Mouse (Mus musculus): ENCODE data around the gene Pcif1. TPM values are rescaled to one million over a fixed set of nuclear protein-coding genes. Genes with fewer than 3 reads are reported as not detected.

Pcif1 gene
- total RNA-seq, 1 experiment from 2014 or later: 23.4 TPM

DNA sequence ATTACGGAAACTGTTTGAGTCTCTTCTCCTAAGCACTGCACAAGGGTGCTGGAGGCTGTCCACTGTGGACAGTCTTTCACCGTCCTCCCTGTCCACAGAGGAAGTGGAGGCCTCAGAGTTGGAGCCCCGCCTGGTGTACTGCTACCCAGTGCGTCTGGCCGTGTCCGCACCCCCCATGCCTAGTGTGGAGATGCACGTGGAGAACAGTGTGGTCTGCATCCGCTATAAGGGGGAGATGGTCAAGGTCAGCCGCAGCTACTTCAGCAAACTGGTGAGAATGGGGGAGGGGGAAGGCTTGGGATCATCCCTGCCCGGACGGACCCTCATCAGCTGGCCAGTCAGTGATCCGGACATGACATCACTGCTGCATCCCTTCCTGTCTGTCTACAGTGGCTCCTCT is 9.9 kb downstream of the Pcif1 start:
- ATAC-seq (replicated peaks in 1 of 2; ENCODE audit: insufficient read depth in 1 of 2, low FRiP score in 2 of 2, low TSS enrichment in 1 of 2, low read depth in 1 of 2, poor library complexity in 2 of 2, severe bottlenecking in 2 of 2): no peak

DNA sequence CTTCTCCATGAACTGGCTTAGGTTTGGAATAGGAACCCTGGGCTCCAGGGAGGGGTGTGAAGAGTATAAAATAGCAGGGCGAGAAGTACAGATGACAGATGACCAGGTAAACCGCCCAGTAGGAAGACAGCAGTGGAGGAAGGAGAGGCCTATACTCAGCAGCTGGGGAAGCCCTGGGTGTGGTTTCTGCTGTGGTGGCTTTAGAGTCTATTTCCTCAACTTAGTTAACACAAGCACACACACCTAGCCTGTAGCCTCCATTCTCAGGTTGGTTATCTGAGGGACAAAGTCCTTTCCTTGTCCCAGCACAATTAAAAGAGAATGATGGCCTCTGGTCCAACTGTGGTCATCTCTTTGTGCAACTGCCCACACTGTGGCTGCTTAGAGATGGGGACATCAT is 10.9 kb downstream of the Pcif1 start:
- no peak for ATAC-seq (replicated peaks in 1 of 2; ENCODE audit: insufficient read depth in 1 of 2, low FRiP score in 2 of 2, low TSS enrichment in 1 of 2, low read depth in 1 of 2, poor library complexity in 2 of 2, severe bottlenecking in 2 of 2)

DNA sequence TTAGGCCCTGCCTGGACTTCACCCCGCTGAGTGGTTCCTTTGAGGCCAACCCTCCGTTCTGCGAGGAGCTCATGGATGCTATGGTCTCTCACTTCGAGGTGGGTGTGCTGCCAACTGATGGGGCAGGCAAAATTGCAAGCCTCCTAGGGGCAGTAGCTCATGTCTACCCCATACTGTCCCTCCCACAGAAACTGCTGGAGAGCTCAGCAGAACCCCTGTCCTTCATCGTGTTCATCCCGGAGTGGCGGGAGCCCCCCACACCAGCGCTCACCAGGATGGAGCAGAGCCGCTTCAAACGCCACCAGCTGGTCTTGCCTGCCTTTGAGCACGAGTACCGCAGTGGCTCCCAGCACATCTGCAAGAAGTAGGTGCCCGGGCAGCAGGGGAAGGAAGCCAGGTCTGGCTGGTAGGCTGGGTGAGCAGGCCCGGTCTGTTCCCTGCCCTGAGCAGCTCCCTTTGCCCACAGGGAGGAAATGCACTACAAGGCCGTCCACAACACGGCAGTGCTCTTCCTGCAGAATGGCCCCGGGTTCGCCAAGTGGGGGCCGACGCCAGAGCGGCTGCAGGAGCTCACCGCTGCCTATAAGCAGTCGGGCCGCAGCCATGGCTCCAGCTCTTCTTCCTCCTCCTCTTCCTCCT is 11.4 kb downstream of the Pcif1 start:
- no peak for ATAC-seq (replicated peaks in 1 of 2; ENCODE audit: insufficient read depth in 1 of 2, low FRiP score in 2 of 2, low TSS enrichment in 1 of 2, low read depth in 1 of 2, poor library complexity in 2 of 2, severe bottlenecking in 2 of 2)

DNA sequence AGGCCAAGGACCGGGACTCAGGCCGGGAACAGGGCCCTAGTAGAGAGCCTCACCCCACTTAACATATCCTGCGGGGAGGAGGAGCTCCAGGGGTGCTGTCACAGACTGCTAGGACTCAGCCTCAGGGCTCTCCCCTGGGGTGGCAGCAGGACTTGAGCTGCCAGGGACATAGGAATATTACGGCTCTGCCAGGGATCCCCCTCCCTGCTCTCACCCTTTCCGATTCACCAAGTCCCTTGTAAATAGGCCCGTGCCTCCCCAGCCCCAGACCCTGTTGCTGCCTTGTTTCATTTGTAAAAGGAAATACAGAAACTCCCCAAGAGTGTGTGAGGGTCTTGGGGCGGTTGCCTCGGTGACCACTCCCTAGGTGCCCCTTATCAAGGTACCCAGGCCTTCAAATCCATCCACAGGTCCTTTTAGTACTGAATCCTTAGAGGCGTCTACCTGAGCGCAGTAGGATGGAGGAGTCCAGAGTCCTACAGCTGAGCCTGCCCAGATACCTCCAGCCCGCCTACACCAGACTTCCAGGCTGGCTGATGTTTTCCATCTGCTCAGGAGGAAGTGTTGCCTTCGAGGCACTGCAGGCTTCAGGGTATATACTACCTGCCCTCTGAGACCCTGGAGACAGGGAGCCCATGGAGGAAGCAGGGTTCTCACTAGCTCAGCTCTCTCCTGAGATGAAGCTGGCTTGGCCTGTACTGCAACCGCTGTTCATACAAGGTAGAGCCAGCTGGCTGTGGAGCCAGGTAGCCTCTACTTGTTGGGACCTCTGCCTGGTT is 12.1 kb downstream of the Pcif1 start:
- no peak for ATAC-seq (replicated peaks in 1 of 2; ENCODE audit: insufficient read depth in 1 of 2, low FRiP score in 2 of 2, low TSS enrichment in 1 of 2, low read depth in 1 of 2, poor library complexity in 2 of 2, severe bottlenecking in 2 of 2)

DNA sequence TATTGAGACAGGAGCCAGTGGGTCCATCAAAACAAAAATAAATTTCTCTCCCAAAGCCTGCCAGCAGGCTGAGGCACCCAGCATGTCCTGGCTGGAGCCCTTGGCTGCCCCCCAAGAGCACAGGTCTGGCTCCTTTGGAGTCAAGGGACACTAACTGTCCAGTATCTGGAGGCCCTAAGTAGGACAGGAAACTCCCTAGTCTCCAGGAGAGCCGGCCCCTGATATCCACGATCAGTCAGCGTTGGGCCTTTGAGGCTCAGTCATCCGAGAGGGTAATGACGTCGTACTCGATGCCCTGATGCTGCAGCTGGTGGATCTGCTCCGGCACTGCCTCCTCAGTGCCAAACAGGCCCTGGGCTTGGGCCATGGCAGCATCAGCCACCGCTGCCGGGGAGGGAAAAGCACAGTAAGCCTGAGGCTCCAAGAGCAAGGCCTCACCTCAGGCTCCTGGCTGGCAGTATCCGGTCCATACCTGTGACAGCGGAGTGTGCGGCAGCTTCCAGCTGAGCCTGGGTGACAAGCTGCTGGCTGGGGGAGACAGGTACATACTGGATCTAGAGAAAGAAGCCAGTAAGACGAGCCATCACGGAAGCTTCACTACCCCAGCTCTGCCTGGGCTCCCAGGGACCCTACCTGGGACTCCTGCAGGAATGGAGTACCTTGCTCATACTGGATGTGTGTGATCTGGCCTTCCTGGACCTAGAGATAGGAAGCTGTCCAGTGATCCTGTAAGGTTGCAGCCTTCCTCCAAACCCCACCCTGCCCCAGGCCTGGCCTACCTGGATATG is 13.0 kb downstream of the Pcif1 start:
- no peak for ATAC-seq (replicated peaks in 1 of 2; ENCODE audit: insufficient read depth in 1 of 2, low FRiP score in 2 of 2, low TSS enrichment in 1 of 2, low read depth in 1 of 2, poor library complexity in 2 of 2, severe bottlenecking in 2 of 2)

DNA sequence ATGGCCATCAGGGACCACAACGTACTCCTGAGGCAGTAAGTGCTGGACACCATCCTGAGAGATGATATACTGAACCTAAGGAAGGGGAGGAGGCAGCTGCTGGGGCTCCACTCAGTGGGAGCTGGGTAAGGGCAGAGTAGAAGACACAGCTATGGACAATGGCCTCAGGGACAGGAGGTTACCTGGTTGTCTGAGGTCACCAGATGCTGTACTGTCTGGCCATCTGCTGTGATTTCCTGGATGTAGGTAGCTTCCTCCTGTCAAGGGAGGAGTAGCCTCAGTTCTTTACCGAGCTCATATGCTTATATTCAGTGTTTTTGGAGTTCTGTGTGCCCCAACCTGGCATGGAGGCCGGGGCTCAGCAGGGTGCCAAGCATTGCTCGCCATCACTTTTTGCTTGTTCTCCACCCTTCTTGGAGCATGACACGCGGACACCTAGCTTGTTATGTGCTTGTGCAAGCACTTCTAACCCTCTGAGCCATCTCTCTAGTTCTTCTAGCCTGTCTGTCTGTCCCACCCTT is 13.7 kb downstream of the Pcif1 start:
- no peak for ATAC-seq (replicated peaks in 1 of 2; ENCODE audit: insufficient read depth in 1 of 2, low FRiP score in 2 of 2, low TSS enrichment in 1 of 2, low read depth in 1 of 2, poor library complexity in 2 of 2, severe bottlenecking in 2 of 2)

DNA sequence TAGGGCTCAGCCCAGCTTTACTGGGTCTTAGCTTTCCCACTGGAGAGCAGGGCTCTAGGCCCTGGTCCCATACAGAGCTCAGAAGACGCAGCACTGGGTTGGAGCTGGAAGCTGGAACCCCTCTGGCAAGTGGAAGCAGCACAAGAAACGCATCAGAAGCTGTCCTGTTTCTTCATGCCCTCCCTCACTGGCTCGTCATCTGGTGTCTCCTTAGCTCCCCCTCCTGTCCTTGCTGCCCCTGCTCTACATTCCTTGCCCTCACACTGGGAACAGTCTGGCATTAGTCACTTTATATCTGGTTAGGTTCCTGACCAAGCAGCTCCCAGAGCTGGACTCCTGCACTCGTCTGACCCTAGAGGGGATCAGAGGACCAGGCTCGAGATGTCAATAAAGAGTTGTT is 14.9 kb downstream of the Pcif1 start:
- no peak for ATAC-seq (replicated peaks in 1 of 2; ENCODE audit: insufficient read depth in 1 of 2, low FRiP score in 2 of 2, low TSS enrichment in 1 of 2, low read depth in 1 of 2, poor library complexity in 2 of 2, severe bottlenecking in 2 of 2)

DNA sequence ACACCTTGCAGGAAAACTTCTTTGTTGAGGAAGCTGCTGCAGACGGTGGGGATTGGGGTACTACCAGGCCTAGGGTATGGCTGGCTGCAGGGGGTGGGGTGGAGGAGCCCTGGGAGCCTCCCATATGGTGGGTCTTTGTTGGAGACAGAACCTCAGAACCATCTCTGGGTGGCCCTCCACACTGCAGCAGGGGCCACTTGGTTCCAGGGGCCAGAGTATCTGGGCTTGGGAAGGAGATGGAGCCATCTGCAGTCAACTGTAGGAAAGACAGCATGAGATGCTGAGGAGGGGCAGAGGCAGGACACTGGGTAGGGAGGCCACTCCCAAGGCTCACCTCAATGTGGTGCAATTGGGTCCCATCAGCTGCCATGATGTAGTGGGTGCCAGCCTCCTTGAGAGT is 15.5 kb downstream of the Pcif1 start:
- no peak for ATAC-seq (replicated peaks in 1 of 2; ENCODE audit: insufficient read depth in 1 of 2, low FRiP score in 2 of 2, low TSS enrichment in 1 of 2, low read depth in 1 of 2, poor library complexity in 2 of 2, severe bottlenecking in 2 of 2)

DNA sequence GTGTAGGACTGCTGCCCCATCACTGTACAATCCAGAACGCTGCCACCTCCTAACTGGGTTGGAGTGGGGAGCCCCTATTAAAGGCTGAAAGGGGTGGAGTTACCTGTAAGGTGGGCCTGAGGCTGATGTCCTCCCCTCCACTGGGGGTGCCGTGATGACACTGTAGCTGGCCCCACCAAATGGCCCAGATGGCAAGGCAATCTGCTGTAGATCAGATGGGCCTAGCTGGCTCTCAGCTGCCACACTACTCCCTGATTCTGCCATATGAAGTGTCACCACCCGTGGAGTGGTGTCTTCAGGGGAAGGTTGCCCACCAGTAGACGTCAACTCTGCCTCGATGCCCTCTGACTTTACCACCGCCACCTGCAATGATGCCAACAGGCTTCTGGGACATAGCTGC is 16.8 kb downstream of the Pcif1 start:
- ATAC-seq (replicated peaks in 1 of 2; ENCODE audit: insufficient read depth in 1 of 2, low FRiP score in 2 of 2, low TSS enrichment in 1 of 2, low read depth in 1 of 2, poor library complexity in 2 of 2, severe bottlenecking in 2 of 2): no peak

DNA sequence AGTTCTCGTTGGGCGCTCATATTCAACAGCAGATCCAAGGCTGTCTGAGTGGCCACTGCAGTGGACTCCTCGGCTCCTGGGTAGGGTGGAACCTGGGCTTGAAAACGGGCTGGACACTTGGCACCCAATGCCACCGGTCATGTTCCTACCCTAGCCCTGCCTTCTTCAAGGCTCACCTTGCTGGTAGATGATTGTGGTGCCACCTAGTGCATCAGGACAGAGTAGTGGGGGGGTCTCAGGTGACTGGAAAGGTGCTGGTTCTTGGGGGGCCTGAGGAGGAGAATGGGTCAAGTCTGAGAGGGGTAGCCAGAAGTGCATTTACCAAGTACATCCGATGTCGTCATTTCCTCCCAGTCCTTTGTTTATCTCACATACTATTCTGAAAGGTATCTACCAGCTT is 18.9 kb downstream of the Pcif1 start:
- no peak for ATAC-seq (replicated peaks in 1 of 2; ENCODE audit: insufficient read depth in 1 of 2, low FRiP score in 2 of 2, low TSS enrichment in 1 of 2, low read depth in 1 of 2, poor library complexity in 2 of 2, severe bottlenecking in 2 of 2)

DNA sequence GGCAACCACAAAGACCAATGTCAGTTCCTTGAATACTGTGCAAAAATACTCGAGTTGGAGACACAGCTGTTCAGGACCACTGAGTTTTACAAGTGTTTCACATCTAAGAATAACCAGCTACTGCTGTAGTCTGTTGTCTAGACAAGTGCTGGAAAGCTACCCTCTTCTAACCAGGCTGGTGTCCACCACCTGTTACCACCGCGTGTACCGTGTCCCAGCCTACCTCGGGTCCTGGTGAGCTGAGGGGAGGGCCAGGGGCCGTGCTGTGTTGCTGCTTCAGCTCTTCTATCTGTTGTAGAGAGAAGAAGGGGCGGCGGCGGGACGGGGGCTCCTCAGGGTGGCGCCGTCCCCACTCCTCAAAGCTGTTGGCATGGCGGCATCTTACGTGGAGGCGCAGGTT is 19.9 kb downstream of the Pcif1 start:
- ATAC-seq (replicated peaks in 1 of 2; ENCODE audit: insufficient read depth in 1 of 2, low FRiP score in 2 of 2, low TSS enrichment in 1 of 2, low read depth in 1 of 2, poor library complexity in 2 of 2, severe bottlenecking in 2 of 2): no peak

DNA sequence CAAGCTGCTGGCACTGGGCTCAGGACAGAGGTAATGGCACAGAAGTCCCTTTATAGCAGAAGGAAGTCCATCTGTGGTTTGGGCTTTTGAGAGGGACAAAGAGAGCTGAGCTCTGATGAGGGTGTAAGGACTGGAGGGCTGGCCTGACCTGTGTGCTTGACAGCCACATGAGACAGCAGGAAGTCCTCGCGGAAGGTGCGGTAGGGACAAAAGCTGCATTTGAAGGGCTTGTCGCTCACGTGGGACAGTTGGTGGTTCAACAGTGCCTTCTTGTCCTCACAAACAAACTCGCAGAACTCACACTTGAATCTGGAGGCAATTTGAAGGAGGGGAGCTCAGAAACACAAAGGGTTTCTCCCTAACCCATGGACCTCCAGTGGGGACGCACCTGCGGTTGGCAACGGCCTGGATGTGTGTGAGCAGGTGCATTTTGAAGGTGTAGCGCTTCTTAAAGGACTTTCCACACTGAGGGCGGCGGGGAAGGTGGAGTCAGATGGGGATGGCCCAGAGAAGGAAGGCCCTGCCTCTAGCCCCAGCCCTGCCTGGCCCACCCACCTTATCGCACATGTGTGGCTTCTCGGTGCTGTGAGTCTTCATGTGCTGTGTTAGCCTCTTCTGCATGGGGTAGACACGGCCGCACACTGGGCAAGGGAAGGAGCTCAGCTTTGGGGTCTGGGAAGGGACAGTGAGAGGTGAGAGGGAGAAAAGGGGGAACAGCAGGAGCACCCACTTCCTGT is 20.8 kb downstream of the Pcif1 start:
- ATAC-seq (replicated peaks in 1 of 2; ENCODE audit: insufficient read depth in 1 of 2, low FRiP score in 2 of 2, low TSS enrichment in 1 of 2, low read depth in 1 of 2, poor library complexity in 2 of 2, severe bottlenecking in 2 of 2): no peak

DNA sequence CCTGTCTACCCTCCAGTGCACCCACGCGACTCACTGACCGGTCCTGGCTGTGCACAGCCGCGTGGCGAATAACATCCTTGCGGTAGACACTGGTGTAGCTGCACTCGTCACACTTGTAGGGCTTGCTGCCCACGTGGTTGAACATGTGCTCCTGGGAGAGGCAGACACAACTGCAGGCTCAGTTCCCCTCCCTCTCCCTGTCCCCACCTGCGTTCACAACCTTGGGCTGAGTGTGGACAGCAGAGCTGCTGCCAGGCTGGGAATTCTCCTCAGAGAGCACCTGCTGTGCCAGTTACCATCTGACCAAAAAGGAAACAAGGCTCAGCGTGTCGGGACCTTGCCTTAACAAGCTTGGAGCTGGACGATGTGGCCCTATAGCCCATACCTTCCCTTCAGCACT is 22.3 kb downstream of the Pcif1 start:
- ATAC-seq (replicated peaks in 1 of 2; ENCODE audit: insufficient read depth in 1 of 2, low FRiP score in 2 of 2, low TSS enrichment in 1 of 2, low read depth in 1 of 2, poor library complexity in 2 of 2, severe bottlenecking in 2 of 2): no peak

DNA sequence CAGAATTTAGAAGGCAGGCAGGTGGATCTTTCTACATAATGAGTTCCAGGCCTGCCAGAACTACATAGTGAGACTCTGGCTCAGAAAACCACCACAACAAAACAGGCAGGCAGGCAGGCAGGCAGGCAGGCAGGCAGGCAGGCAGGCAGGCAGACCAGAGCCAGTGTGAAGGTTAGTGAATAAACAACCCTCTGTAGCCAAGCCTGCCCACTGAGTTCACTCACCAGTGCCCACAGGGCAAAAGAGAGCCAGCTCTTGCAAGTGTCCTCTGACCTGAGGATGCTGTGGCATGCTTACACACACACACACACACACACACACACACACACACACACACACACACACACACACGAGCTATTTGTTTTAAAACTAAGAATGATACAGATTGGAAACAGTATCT is 24.4 kb downstream of the Pcif1 start:
- ATAC-seq (replicated peaks in 1 of 2; ENCODE audit: insufficient read depth in 1 of 2, low FRiP score in 2 of 2, low TSS enrichment in 1 of 2, low read depth in 1 of 2, poor library complexity in 2 of 2, severe bottlenecking in 2 of 2): no peak

DNA sequence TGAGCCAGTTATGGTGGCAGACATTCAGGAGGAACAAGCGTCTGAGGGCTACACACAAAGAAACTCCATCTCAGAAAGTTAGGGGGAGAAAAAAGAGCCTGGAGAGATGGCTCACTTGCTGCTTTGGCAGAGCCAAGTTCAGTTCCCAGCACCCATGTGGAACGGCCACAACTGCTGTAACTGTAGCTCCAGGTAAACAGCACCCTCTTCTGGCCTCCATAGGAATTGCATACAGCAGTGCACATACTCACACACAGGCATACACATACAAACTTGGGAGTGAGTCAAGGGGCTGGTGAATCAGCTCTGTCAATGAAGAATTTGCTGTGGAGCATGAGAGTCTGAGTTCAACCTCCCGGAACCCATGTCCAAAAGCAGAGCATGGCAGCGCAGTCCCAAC is 27.0 kb downstream of the Pcif1 start:
- no peak for ATAC-seq (replicated peaks in 1 of 2; ENCODE audit: insufficient read depth in 1 of 2, low FRiP score in 2 of 2, low TSS enrichment in 1 of 2, low read depth in 1 of 2, poor library complexity in 2 of 2, severe bottlenecking in 2 of 2)

DNA sequence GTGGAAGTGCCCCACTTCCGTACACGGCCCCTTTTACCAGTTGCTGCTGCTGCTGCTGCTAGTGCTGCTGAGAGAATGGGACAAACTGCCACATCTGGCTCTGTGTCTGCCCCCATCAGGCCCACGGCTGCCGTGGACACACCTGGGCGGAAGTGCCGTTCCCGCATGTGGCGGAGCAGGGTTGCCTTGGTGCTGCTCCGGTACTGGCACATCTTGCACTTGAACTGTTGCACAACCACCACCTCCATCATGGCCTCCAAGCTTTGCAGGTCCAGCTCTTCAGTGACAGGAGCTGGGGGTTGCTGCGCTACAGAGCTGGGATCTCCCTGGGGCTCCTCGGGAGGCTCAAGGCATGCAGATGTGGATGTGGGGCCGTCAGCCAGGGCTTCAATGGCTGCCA is 28.4 kb downstream of the Pcif1 start:
- ATAC-seq (replicated peaks in 1 of 2; ENCODE audit: insufficient read depth in 1 of 2, low FRiP score in 2 of 2, low TSS enrichment in 1 of 2, low read depth in 1 of 2, poor library complexity in 2 of 2, severe bottlenecking in 2 of 2): no peak

DNA sequence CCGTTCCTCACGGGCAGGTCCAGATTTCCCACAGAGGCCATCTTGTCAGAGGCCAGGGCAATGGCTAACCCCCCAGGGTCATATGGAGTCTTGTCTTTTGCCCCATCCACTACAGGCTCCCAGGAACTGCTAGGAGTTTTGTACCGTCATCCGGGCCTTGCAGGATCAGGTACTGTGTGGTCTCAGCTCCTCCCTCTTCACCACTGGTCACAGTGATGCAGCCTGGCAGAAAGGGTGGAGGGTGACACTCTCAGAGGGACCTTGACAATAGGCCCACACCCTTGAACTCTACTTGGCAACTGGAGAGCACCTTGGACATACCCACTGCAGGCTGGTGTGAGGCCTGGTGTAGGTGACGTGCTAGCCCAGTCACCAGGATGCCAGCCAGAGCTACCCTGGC is 28.9 kb downstream of the Pcif1 start:
- no peak for ATAC-seq (replicated peaks in 1 of 2; ENCODE audit: insufficient read depth in 1 of 2, low FRiP score in 2 of 2, low TSS enrichment in 1 of 2, low read depth in 1 of 2, poor library complexity in 2 of 2, severe bottlenecking in 2 of 2)

DNA sequence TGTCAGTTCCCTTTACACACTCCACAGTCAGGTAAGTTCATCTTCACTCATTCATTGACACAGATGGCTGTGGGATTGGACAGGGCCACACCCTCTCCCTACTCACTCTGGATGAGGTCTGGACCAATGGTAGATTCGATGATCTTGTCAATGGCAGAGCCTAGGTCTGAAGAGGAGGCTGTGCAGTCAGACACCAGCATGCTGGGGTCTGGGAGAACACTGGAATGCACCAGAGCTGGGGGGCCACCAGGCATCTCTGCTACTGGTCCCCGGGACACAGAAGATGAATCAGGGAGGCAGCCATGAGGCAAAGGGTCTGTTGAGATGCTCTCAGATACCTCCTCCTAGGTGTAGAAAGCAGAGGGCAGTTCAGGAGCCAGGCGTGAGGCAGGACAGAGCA is 30.0 kb downstream of the Pcif1 start:
- ATAC-seq (replicated peaks in 1 of 2; ENCODE audit: insufficient read depth in 1 of 2, low FRiP score in 2 of 2, low TSS enrichment in 1 of 2, low read depth in 1 of 2, poor library complexity in 2 of 2, severe bottlenecking in 2 of 2): no peak

Measured in hematopoietic stem cell, adult 5-6 weeks (primary cell).